Mouse (Mus musculus): ENCODE measurements around the gene Tmem170b.

DNA sequence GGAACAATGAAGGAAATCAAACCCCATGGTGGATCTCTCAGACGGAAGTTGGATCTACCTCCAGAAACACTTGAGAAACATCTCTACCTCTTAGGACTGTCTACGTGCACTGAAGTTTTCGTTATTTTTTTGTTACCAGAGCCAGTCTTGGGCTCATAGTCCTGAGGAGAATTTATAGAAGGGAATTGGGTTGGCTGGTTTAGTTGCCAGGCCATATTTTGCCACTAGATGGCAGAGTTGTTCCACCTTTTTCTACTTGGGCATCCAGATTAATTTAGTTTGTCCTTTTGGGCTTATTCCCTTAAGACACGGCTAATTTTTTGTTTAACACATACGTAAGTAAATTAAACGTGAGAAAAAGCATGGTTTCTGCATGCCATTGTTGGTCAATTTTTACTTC, 37.1 kb downstream of the Tmem170b start:
- no peak for TF ChIP-seq POLR2A (IDR thresholded peaks at IDR 0.05; ENCODE audit: low read depth, low read length)
- TF ChIP-seq CTCF (IDR thresholded peaks at IDR 0.05; ENCODE audit: borderline replicate concordance, insufficient read depth, low read length), result no peak

Measured in embryonic fibroblast, embryonic 13.5 days (primary cell).